Mouse (Mus musculus) embryonic facial prominence, embryonic 12.5 days (tissue): ENCODE results near the gene Stip1. TPM values are rescaled to one million over a fixed set of nuclear protein-coding genes. Genes with fewer than 3 reads are reported as not detected.

Experiments
- ATAC-seq: fragments of 200-750 bp; cut with Nextera tagmentation; 2 replicates; pipeline ENCODE4 v1.8.0; 2017; ENCODE audit not compliant: insufficient number of reproducible peaks, insufficient read depth, low FRiP score, low TSS enrichment
- H3K27ac ChIP-seq: fragments of 300-500 bp; sonication (generic); 2 replicates; pipeline ENCODE4 v1.5.1; 2016; ENCODE audit warnings: mild to moderate bottlenecking
- H3K27me3 ChIP-seq: fragments of 300-500 bp; sonication (generic); 2 replicates; pipeline ENCODE4 v1.6.1; 2016; ENCODE audit warnings: mild to moderate bottlenecking, moderate library complexity
- H3K36me3 ChIP-seq: fragments of 300-500 bp; sonication (generic); 2 replicates; pipeline ENCODE4 v1.6.1; 2016; ENCODE audit warnings: mild to moderate bottlenecking
- H3K4me1 ChIP-seq: fragments of 300-500 bp; sonication (generic); 2 replicates; pipeline ENCODE4 v1.6.1; 2016
- H3K4me2 ChIP-seq: fragments of 300-500 bp; sonication (generic); replicated peaks from 2 replicates; pipeline ENCODE4 v1.6.1; 2016; ENCODE audit warnings: mild to moderate bottlenecking, moderate library complexity
- H3K4me3 ChIP-seq: fragments of 300-500 bp; sonication (generic); 2 replicates; pipeline ENCODE4 v1.5.1; 2016; ENCODE audit warnings: mild to moderate bottlenecking
- H3K9ac ChIP-seq: fragments of 300-500 bp; sonication (generic); 2 replicates; pipeline ENCODE4 v1.6.1; 2016; ENCODE audit warnings: mild to moderate bottlenecking, moderate library complexity
- H3K9me3 ChIP-seq: fragments of 300-500 bp; sonication (generic); 2 replicates; pipeline ENCODE4 v1.6.1; 2016; ENCODE audit warnings: mild to moderate bottlenecking, moderate library complexity
- WGBS: fragments of 180-500 bp; shearing (Covaris S2); methylation state at CpG from one replicate; pipeline ENCODE4 v1.1.7; 2016; 5-methylcytosine and 5-hydroxymethylcytosine counted together
- polyA plus RNA-seq: library from polyadenylated mRNA; unstranded; fragments of >200 nt; fragmentation: Nextera tagmentation; extraction: Ambion mirVana; gene quantifications from 2 replicates; pipeline ENCODE4 v1.2.1, GENCODE M21; 2016

The Stip1 gene
- polyA plus RNA-seq, 1 experiment from 2014 or later = 273 TPM

- 78% methylated on average over 8 of the region's 8 CpGs for WGBS
- no peak for ATAC-seq
- Histone ChIP-seq H3K9me3 (no peaks in the 10 kb centered on the region), H3K27ac (no peak overlapping the region), H3K9ac (no peak overlapping the region), H3K27me3 (no peaks in the 10 kb centered on the region), H3K4me2 (no peak overlapping the region), H3K4me1 (peaks cover 30% of the 10 kb centered on the region), H3K4me3 (no peak overlapping the region), H3K36me3 (peaks cover 11% of the 10 kb centered on the region)
These were observed 50.5 kb downstream of the Stip1 start for GRCm38 (mm10) chr19:6989251-6989650.

- Histone ChIP-seq H3K27ac (peak overlapping the region; percentile 91), H3K9me3 (no peaks in the 10 kb centered on the region), H3K9ac (peak overlapping the region; percentile 88), H3K4me1 (peaks cover 23% of the 10 kb centered on the region), H3K4me3 (peak overlapping the region; percentile 91), H3K27me3 (no peaks in the 10 kb centered on the region), H3K36me3 (peaks cover 23% of the 10 kb centered on the region), H3K4me2 (peak overlapping the region; percentile 86)
- WGBS = under 1% methylated on average over 8 of the region's 8 CpGs
- no peak for ATAC-seq
These were observed 51.9 kb downstream of the Stip1 start for GRCm38 (mm10) chr19:6987904-6988285.

GRCm38 (mm10) chr19:6987061-6987903 is 52.5 kb downstream of the Stip1 start, which contains the start of gene Vegfb:
TSS of gene Vegfb (minus strand) at chr19:6987651.
- H3K4me3 ChIP-seq = peak within 1 kb of the TSS; percentile 91
- no peaks in the 10 kb centered on the region for H3K9me3 ChIP-seq
- H3K4me1 ChIP-seq = peaks cover 21% of the 10 kb centered on the region
- peak; percentile 36 for ATAC-seq
- under 1% methylated on average over 75 of the region's 85 CpGs for WGBS
- H3K27me3 ChIP-seq = no peaks in the 10 kb centered on the region
- H3K4me2 ChIP-seq = peak within 1 kb of the TSS; percentile 86
- H3K36me3 ChIP-seq = peaks cover 29% of the 10 kb centered on the region
- peak within 1 kb of the TSS; percentile 88 for H3K9ac ChIP-seq
- peak within 1 kb of the TSS; percentile 91 for H3K27ac ChIP-seq

GRCm38 (mm10) chr19:6985951-6986708 is 53.6 kb downstream of the Stip1 start:
- Histone ChIP-seq H3K27me3 (no peaks in the 10 kb centered on the region), H3K4me2 (peak overlapping the region; percentile 86), H3K4me1 (peaks cover 19% of the 10 kb centered on the region), H3K9me3 (no peaks in the 10 kb centered on the region), H3K27ac (no peak overlapping the region), H3K4me3 (peak overlapping the region; percentile 91), H3K36me3 (peaks cover 29% of the 10 kb centered on the region), H3K9ac (peak overlapping the region; percentile 88; the same call in 1 of the 2 replicates)
- ATAC-seq = no peak
- WGBS = 80% methylated on average over 10 of the region's 10 CpGs

- Histone ChIP-seq H3K4me2 (no peak overlapping the region), H3K36me3 (peaks cover 29% of the 10 kb centered on the region), H3K4me3 (no peak overlapping the region), H3K27ac (no peak overlapping the region), H3K9me3 (no peaks in the 10 kb centered on the region), H3K27me3 (no peaks in the 10 kb centered on the region), H3K9ac (0 out of 2 replicates have a peak overlapping the region, but pooled peaks have one; percentile 2), H3K4me1 (peaks cover 22% of the 10 kb centered on the region)
- ATAC-seq = no peak
- WGBS = 80% methylated on average over 19 of the region's 19 CpGs
These were observed 54.5 kb downstream of the Stip1 start for GRCm38 (mm10) chr19:6985300-6985699.

- 90% methylated on average over 5 of the region's 5 CpGs for WGBS
- H3K4me3 ChIP-seq = no peak overlapping the region
These were observed 56.1 kb downstream of the Stip1 start for GRCm38 (mm10) chr19:6983621-6984020.

GRCm38 (mm10) chr19:6981465-6981864 is 58.3 kb downstream of the Stip1 start:
- Histone ChIP-seq H3K36me3 (peaks cover 49% of the 10 kb centered on the region), H3K27ac (no peak overlapping the region), H3K4me1 (peaks cover 40% of the 10 kb centered on the region), H3K9ac (peak overlapping the region; percentile 75; the same call in 1 of the 2 replicates), H3K9me3 (no peaks in the 10 kb centered on the region), H3K4me3 (no peak overlapping the region; the same call in 1 of the 2 replicates), H3K4me2 (peak overlapping the region; percentile 64; the same call in 1 of the 2 replicates), H3K27me3 (no peaks in the 10 kb centered on the region)
- 91% methylated on average over 4 of the region's 4 CpGs for WGBS
- no peak for ATAC-seq

More at GRCm38 (mm10) chr19:6983621-6984020, 56.1 kb downstream of the Stip1 start:
- H3K27ac ChIP-seq = no peak overlapping the region
- no peak overlapping the region for H3K4me2 ChIP-seq
- H3K9me3 ChIP-seq = no peaks in the 10 kb centered on the region
- H3K9ac ChIP-seq = no peak overlapping the region
- H3K27me3 ChIP-seq = no peaks in the 10 kb centered on the region
- ATAC-seq = no peak
- peaks cover 30% of the 10 kb centered on the region for H3K36me3 ChIP-seq
- peaks cover 30% of the 10 kb centered on the region for H3K4me1 ChIP-seq

- peaks cover 39% of the 10 kb centered on the region for H3K4me1 ChIP-seq
- no peaks in the 10 kb centered on the region for H3K27me3 ChIP-seq
- peak within 1 kb of the TSS; percentile 88 for H3K27ac ChIP-seq
- H3K4me3 ChIP-seq = peak within 1 kb of the TSS; percentile 63
- H3K36me3 ChIP-seq = peaks cover 48% of the 10 kb centered on the region
- peak; percentile 86 for ATAC-seq
- no peaks in the 10 kb centered on the region for H3K9me3 ChIP-seq
- 2% methylated on average over 38 of the region's 38 CpGs for WGBS
- peak within 1 kb of the TSS; percentile 64 for H3K4me2 ChIP-seq
- H3K9ac ChIP-seq = peak within 1 kb of the TSS; percentile 75
These were observed 59.2 kb downstream of the Stip1 start, which contains the start of gene Fkbp2 for GRCm38 (mm10) chr19:6980381-6981093. TSS of gene Fkbp2 (minus strand) at chr19:6980501.

- whole genome bisulfite sequencing = under 1% methylated on average over 59 of the region's 59 CpGs
These were observed 60.0 kb downstream of the Stip1 start for GRCm38 (mm10) chr19:6979486-6980380.

GRCm38 (mm10) chr19:6979001-6979479 is 60.7 kb downstream of the Stip1 start:
- WGBS = 7% methylated on average over 11 of the region's 11 CpGs
- Histone ChIP-seq H3K4me2 (peak overlapping the region; percentile 64), H3K36me3 (peaks cover 36% of the 10 kb centered on the region), H3K4me1 (peaks cover 39% of the 10 kb centered on the region), H3K4me3 (peak overlapping the region; percentile 63), H3K9me3 (no peaks in the 10 kb centered on the region), H3K9ac (peak overlapping the region; percentile 61), H3K27ac (peak overlapping the region; percentile 88), H3K27me3 (no peaks in the 10 kb centered on the region)
- ATAC-seq = no peak

More at GRCm38 (mm10) chr19:6979486-6980380, 60.0 kb downstream of the Stip1 start:
- H3K9ac ChIP-seq = peak overlapping the region; percentile 75
- H3K27ac ChIP-seq = peak overlapping the region; percentile 88
- peak overlapping the region; percentile 64 for H3K4me2 ChIP-seq
- peaks cover 40% of the 10 kb centered on the region for H3K36me3 ChIP-seq
- ATAC-seq = peak; percentile 89
- H3K4me3 ChIP-seq = peak overlapping the region; percentile 63
- no peaks in the 10 kb centered on the region for H3K9me3 ChIP-seq
- H3K27me3 ChIP-seq = no peaks in the 10 kb centered on the region
- peaks cover 39% of the 10 kb centered on the region for H3K4me1 ChIP-seq
